Mouse (Mus musculus) right cerebral cortex, adult 18-20 months (tissue): ENCODE data around the gene Hrk.

Source experiments
- DNase-seq: peaks from one replicate; pipeline ENCODE4 v3.0.0; 2022; ENCODE audit warnings: mixed read lengths

Hrk gene

GRCm38 (mm10) chr5:118164581-118164980, at the start of gene Hrk:
Gene Hrk, plus strand, starts transcription at chr5:118164648.
- DNase-seq, result no peak

DNA sequence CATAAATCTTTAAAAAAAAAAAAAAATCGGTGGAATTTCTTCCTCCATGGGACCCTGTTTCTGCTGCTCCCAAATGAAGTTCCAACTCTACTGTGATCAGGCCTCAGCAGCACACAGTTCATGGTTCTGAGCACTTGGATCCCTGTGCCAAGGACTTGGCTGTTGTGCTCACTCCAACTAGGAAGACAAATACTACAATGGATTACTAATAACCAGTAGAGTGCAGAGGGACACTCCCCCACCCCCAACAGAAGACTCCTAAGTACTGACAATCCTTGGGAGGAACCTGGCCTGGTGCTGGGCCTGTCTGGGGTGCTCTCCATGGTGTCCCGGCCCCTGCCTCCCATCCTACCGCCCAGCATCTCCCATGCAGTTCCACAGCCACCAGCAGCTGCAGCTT, 46.1 kb upstream of the Hrk start:
- DNase-seq, result no peak

- no peak for DNase-seq
Measured at GRCm38 (mm10) chr5:118118922-118119321, 45.5 kb upstream of the Hrk start.

GRCm38 (mm10) chr5:118120670-118121069, 43.8 kb upstream of the Hrk start:
- no peak for DNase-seq

- no peak for DNase-seq
Measured at GRCm38 (mm10) chr5:118121928-118122327, 42.5 kb upstream of the Hrk start.

DNA sequence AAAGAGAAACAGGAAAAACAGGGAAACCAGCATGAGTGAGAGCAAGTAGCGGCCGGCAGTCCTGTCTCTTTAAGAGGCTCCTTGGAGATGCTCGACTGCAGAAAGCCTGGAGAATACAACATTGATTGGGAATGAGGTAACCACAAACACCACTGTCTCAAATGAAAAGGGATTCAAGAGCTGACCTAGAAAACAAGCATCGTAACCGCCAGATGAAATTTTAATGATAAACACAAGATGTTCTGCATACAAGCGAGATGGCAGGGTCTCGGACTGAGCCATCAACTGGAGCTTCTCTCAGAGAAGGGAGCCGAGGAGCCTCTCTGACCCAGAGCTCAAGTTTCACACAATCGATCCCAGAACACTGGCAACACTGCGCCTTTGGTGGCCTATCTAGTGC, 41.4 kb upstream of the Hrk start:
- no peak for DNase-seq

- no peak for DNase-seq
Measured at GRCm38 (mm10) chr5:118126671-118127070, 37.8 kb upstream of the Hrk start.

GRCm38 (mm10) chr5:118128208-118128607, 36.2 kb upstream of the Hrk start:
- no peak for DNase-seq

- DNase-seq, result no peak
Measured at GRCm38 (mm10) chr5:118128651-118129050, 35.8 kb upstream of the Hrk start.

DNA sequence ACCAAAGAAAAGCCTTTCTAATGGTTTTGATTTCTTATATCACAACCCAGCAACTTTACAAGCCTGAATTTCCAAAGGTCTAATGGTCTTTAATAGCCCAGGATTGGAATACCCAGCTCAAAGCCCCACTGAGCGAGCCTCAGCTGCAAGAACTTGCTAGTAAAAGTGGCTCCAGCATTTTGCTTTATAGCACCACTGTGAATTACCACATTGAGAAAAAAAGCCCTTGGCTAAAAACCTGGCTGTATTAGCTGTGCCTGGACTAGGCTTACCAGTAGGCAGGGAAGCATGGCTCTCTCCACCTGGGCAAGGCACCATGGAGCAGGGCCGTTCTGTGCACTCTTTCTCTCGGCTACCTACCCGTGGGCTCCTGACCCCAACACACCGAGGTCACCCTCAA, 28.1 kb upstream of the Hrk start:
- DNase-seq, result no peak

- DNase-seq, result no peak
Measured at GRCm38 (mm10) chr5:118139630-118140029, 24.8 kb upstream of the Hrk start.

DNA sequence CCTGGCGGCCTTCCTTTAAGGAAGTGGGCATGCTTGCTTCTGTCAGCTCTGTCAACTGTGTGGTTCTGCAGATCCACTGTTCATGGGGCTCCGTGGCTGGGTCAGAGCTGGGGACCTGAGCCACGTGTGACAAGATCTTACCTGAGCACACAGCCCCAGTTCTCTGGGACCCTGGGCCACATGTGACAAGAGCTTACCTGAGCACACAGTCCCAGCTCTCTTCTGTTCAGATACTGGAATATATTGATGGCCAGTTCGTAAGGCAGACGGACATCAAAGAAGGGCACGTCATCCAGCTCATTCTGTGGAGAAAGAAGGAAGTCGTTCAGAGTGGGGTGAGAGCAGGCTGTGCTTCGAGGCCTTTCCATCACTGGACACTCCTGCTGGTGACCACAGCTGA, 22.0 kb upstream of the Hrk start:
- DNase-seq, result no peak

DNA sequence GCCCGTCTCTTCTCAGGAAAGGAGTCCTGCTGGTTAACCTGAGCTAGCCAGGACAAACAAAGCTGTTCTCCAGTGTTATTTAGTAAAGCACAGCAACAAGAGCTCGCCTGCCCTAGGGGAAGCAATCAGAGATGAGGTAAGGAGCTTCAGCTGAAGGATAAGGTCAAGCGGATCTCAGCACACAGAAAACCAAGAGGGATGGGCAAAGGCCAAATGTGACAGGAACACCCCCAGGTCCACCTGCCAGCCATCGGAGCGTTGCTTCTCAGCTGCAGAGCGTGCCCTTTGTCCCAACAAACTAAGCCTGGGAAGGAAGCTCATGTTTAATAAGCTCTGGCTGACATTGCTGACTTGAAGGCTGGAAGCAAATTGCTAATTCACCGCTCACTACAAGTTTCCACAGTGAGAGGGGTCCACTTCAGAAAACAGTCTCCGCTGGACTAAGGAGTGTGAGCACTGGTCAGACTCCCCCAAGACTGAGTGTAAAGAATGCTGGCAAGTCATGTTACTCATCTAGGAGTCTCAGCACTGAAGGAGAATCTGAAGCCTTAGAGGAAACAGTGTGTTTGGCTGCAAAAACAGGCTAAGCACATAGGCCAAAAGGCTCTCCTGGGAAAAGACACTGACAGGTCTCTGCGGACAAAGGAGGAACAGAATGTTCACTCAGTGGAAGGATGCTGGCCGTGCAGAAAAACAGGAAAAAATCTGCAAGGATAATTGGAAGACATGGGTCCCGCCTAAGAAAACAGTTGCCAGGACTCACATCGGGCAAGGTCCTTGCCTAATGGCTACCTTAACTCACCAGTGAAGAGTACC, 21.0 kb upstream of the Hrk start:
- DNase-seq, result no peak

GRCm38 (mm10) chr5:118144327-118144726, 20.1 kb upstream of the Hrk start:
- no peak for DNase-seq

- DNase-seq, result no peak
Measured at GRCm38 (mm10) chr5:118144770-118145169, 19.7 kb upstream of the Hrk start.

DNA sequence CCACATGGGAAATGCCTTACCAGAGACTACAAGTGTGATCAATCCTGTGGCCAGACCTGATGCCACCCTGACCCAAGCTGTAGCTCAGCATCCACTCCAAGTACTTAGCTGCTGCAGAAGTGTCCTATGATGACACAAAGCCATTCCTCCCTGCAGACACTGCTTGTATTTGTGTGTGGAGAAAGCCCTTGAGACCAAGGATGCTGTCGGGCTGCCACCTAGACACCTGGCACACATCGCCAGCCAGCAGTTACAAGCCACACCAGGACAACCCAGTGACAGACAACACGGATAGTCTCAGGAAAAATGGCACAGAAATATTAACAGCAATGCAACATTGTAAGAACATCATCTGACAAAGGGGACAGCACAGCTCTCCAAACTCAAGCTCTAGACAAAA, 19.0 kb upstream of the Hrk start:
- DNase-seq, result no peak

DNA sequence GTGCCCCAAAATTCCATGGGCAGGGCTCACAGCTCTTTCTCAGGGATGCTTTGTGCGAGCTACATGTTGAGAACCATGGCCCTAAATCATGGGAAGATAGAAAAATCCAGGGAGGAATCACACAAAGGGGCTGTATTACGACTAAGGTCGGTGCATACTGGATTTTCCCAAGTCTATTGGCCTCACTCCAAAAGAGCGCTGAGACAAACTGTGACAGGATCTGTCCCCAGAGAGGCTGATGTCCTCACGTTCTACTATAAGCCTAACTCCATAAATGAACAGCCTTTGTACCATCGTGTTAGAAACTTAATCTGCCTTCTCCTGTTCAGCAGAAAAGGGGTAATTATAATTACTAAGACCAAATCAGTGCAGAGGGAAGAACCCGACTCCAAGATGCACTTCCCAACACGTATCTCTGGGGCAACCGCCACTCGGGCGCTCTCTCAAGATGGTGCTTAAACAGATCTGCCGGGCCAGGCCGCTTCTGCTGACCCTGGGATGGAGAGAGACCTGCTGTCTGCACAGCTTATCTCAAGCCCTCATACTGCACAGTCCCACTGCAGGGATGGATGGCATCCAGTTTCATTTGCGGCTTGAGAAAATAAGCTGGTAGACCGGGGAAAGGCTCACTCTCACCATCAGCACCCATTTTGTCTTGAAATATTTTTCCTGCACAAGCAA, 18.3 kb upstream of the Hrk start:
- no peak for DNase-seq

GRCm38 (mm10) chr5:118147264-118147663, 17.2 kb upstream of the Hrk start:
- no peak for DNase-seq

- no peak for DNase-seq
Measured at GRCm38 (mm10) chr5:118149711-118150110, 14.7 kb upstream of the Hrk start.

DNA sequence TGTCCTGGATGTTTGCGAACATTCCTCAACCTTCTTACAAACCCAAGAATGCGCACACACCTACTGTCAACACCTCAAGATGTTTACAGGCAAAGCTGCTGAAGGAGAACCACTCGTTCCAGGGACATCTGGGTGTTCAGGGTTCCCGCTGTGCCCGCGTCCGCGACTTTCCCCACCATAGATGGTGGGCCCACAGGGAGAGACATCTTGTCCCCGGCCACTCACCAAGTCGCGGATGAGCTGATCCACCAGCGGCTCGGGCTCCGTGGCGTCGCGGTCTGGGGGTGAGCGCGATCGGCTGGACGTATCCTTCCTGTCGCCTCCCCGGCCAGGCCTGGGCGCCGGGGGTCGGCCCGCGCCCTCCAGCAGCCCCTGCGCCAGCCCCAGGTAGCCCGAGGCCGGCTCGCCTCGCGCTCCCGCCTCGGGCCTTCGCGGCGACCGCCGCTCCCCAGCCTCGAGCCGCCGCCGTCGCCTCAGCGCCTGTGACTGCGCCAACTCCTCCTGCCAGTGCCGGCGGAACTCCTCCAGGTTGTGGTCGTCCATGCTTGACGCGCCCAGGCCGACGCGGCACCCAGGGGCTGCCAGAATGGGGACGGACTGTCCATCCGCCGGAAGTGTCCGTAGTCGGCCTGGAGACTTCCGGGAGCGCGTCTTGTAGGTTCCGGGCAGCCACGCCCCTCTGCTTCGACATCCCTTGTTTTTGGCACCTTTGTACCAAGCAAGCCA, 9.4 kb upstream of the Hrk start, which contains the start of gene Fbxw8:
Gene Fbxw8, minus strand, starts transcription at position 626 of the 726 bp plus-strand sequence.
- peak; percentile 86 for DNase-seq

GRCm38 (mm10) chr5:118155565-118155947, 8.9 kb upstream of the Hrk start:
- DNase-seq, result no peak

GRCm38 (mm10) chr5:118156976-118157375, 7.5 kb upstream of the Hrk start:
- no peak for DNase-seq

- DNase-seq, result no peak
Measured at GRCm38 (mm10) chr5:118160691-118161090, 3.8 kb upstream of the Hrk start.

GRCm38 (mm10) chr5:118165462-118165861, 1.0 kb downstream of the Hrk start:
- no peak for DNase-seq
